Comparison of ENCODE assay signal across 9 mouse cellular contexts in genomic region chr2:51145838-51146470, GRCm38 (mm10). TPM values are rescaled to one million over a fixed set of nuclear protein-coding genes. Genes with fewer than 3 reads are reported as not detected.
DNase-seq lines count a peak whose midpoint lies in the region; ATAC-seq and TF ChIP-seq lines count a peak whose summit lies in the region.
"Had no signal": no experiment of that assay in that cellular context is flagged by ENCODE, and none has a peak within 500 bp of the region (broad histone marks: within the 10 kb centered on the region; RNA-seq: fewer than 3 reads in every experiment).

No protein-coding gene starts in this region.

- ATAC-seq in heart, embryonic 13.5 days (ENCODE audit: extremely low read depth, insufficient number of reproducible peaks, low FRiP score, low TSS enrichment) = no peak
- ATAC-seq in liver, embryonic 16.5 days (ENCODE audit: low read depth) = no peak
- ATAC-seq in megakaryocyte, adult 5-6 weeks (ENCODE audit: poor library complexity, severe bottlenecking) = no peak

- TF ChIP-seq CTCF in embryonic fibroblast, embryonic 13.5 days (IDR thresholded peaks at IDR 0.05; ENCODE audit: borderline replicate concordance, insufficient read depth, low read length) = no peak
- no peak for TF ChIP-seq CTCF in olfactory bulb, adult 2 months (IDR thresholded peaks at IDR 0.05; ENCODE audit: insufficient read depth, low read depth, low read length)

- 0 out of 2 replicates have a peak, but pooled peaks cover 6% of the 10 kb centered on the region for H3K36me3 ChIP-seq in heart, embryonic 13.5 days
- no peaks in the 10 kb centered on the region for H3K36me3 ChIP-seq in liver, embryonic 16.5 days (ENCODE audit: control insufficient read depth, insufficient read depth)
- H3K36me3 ChIP-seq: G1E had no signal

- H3K4me1 ChIP-seq in embryonic fibroblast, embryonic 13.5 days (ENCODE audit: control insufficient read depth, insufficient read depth, low read length) = peaks cover 5% of the 10 kb centered on the region
- H3K4me1 ChIP-seq in heart, embryonic 13.5 days = peaks cover 53% of the 10 kb centered on the region
- H3K4me1 ChIP-seq in liver, embryonic 16.5 days (ENCODE audit: control insufficient read depth, low read depth, low read length) = no peaks in the 10 kb centered on the region; the same call in 1 of the 2 replicates
- peaks cover 4% of the 10 kb centered on the region; the same call in 1 of the 2 replicates for H3K4me1 ChIP-seq in olfactory bulb, adult 2 months (ENCODE audit: control insufficient read depth, insufficient read depth, low read length)

- WGBS in heart, embryonic 13.5 days = 17% methylated on average over 7 of the region's 7 CpGs
- 28% methylated on average over 7 of the region's 7 CpGs for WGBS in liver, embryonic 16.5 days (ENCODE audit: insufficient replicate concordance)
- WGBS in olfactory bulb, adult 2 months = 14% methylated on average over 7 of the region's 7 CpGs

- peaks cover 13% of the 10 kb centered on the region; the same call in 1 of the 2 replicates for H3K27me3 ChIP-seq in heart, embryonic 13.5 days (replicated peaks)
- peaks cover 17% of the 10 kb centered on the region for H3K27me3 ChIP-seq in liver, embryonic 16.5 days (ENCODE audit: control insufficient read depth, insufficient read depth, low read depth, low read length)

- DNase-seq in testis, postnatal 10 days (ENCODE audit: low spot score) = peak; percentile 44
- DNase-seq in testis, postnatal 14 days (ENCODE audit: low spot score) = no peak
- peak; percentile 24 to 59 for DNase-seq in layer of hippocampus, adult 18-20 months (ENCODE audit: low spot score in 2 of 2)

- peak; percentile 63 for TF ChIP-seq POLR2A in embryonic fibroblast, embryonic 13.5 days (IDR thresholded peaks at IDR 0.05; ENCODE audit: low read depth, low read length)
- no peak for TF ChIP-seq POLR2A in olfactory bulb, adult 2 months (IDR thresholded peaks at IDR 0.05; ENCODE audit: insufficient read depth, low read depth, low read length)

- H3K9ac ChIP-seq in heart, embryonic 13.5 days = peak overlapping the region; percentile 97
- no peak overlapping the region for H3K9ac ChIP-seq in liver, embryonic 16.5 days (ENCODE audit: low read depth, low read length)

- H3K4me2 ChIP-seq in heart, embryonic 13.5 days = peak overlapping the region; percentile 74
- H3K4me2 ChIP-seq in liver, embryonic 16.5 days (ENCODE audit: low read depth, low read length) = peak overlapping the region; percentile 49

- no peaks in the 10 kb centered on the region for H3K9me3 ChIP-seq in heart, embryonic 13.5 days
- no peaks in the 10 kb centered on the region for H3K9me3 ChIP-seq in liver, embryonic 16.5 days (replicated peaks; ENCODE audit: control insufficient read depth, low read length)

- H3K4me3 ChIP-seq in embryonic fibroblast, embryonic 13.5 days (ENCODE audit: insufficient read depth, low read length) = peak overlapping the region; percentile 76
- H3K4me3 ChIP-seq in heart, embryonic 13.5 days = peak overlapping the region; percentile 89
- peak overlapping the region; percentile 64 for H3K4me3 ChIP-seq in liver, embryonic 16.5 days (ENCODE audit: low read depth, low read length)
- peak overlapping the region; percentile 67 for H3K4me3 ChIP-seq in olfactory bulb, adult 2 months (ENCODE audit: insufficient read depth, low read depth, low read length)

- H3K27ac ChIP-seq in embryonic fibroblast, embryonic 13.5 days (ENCODE audit: insufficient read depth, low read length) = peak overlapping the region; percentile 90
- peak overlapping the region; percentile 92 for H3K27ac ChIP-seq in heart, embryonic 13.5 days (replicated peaks)
- H3K27ac ChIP-seq in liver, embryonic 16.5 days (ENCODE audit: low read length) = no peak overlapping the region
- peak overlapping the region; percentile 82 for H3K27ac ChIP-seq in olfactory bulb, adult 2 months (ENCODE audit: insufficient read depth, low read depth, low read length)

RNA-seq across cellular contexts. Expression of gene Rnd3, which starts 3.0 kb away (rescaled TPM):
- 233 and 320 TPM in 2 replicates for polyA plus RNA-seq in embryonic fibroblast, embryonic 13.5 days (2011; ENCODE audit: insufficient read length, low read depth, missing spikeins)
- 27.3 and 28.4 TPM in 2 replicates for polyA plus RNA-seq in heart, embryonic 13.5 days (2015; fragmentation: Nextera tagmentation; extraction: Ambion mirVana)
- 10 to 100 TPM; 11.7 to 12.0 TPM for total RNA-seq in layer of hippocampus, adult 18-20 months (2021)
- polyA plus RNA-seq in liver, embryonic 16.5 days (2015; fragmentation: Nextera tagmentation; extraction: Ambion mirVana) = 12.9 and 14.4 TPM in 2 replicates
- polyA plus RNA-seq in olfactory bulb, adult 2 months (2012; ENCODE audit: insufficient read depth, insufficient read length, low replicate concordance, missing spikeins) = not detected in 2 replicates
- total RNA-seq in megakaryocyte, adult 5-6 weeks (2015) = 60.3 and 62.9 TPM in 2 replicates
- total RNA-seq in megakaryocyte, adult 5-6 weeks (2017) = 124 and 129 TPM in 2 replicates
- polyA plus RNA-seq: G1E had no signal
